Mouse (Mus musculus) small intestine, adult 2 months (tissue): ENCODE results near the gene St7.

Experiments used
- CTCF ChIP-seq: fragments of 200-500 bp; IDR thresholded peaks from 2 replicates; pipeline ENCODE4 v1.5.1; 2012; ENCODE audit warnings: low read depth, mild to moderate bottlenecking, control low read depth, inconsistent platforms, low read length, moderate library complexity, mixed read lengths; ENCODE audit not compliant: insufficient replicate concordance, insufficient read length; ENCODE audit errors: extremely low read depth
- POLR2A ChIP-seq: fragments of 200-500 bp; IDR thresholded peaks from 2 replicates; pipeline ENCODE4 v1.6.1; 2012; ENCODE audit warnings: low read depth, mild to moderate bottlenecking, control low read depth, inconsistent platforms, low read length, moderate library complexity

GRCm38 (mm10) chr6:17882943-17883342 lies 190.2 kb downstream of the St7 start:
- no peak for TF ChIP-seq CTCF
- TF ChIP-seq POLR2A: no peak
